Mouse (Mus musculus) erythroblast, embryonic 14.5 days (primary cell): ENCODE data around the gene Ipcef1.

Source experiments
- GATA1 ChIP-seq: IDR thresholded peaks from 2 replicates; pipeline ENCODE4 v1.6.1; 2012; ENCODE audit warnings: low read length, inconsistent platforms, mixed read lengths
- TAL1 ChIP-seq: IDR thresholded peaks from 3 replicates; pipeline ENCODE4 v1.6.1; 2012; ENCODE audit warnings: low read length, inconsistent platforms, mixed read lengths

- TF ChIP-seq GATA1 = no peak
- TF ChIP-seq TAL1 = no peak
These were observed 99.2 kb downstream of the Ipcef1 start for GRCm38 (mm10) chr10:6953115-6953514.
